Mouse (Mus musculus) Patski (cell line): ENCODE data around the gene Nup188. TPM values are rescaled to one million over a fixed set of nuclear protein-coding genes. Genes with fewer than 3 reads are reported as not detected.
A peak's percentile ranks its signal among the peaks of the same experiment; 100 is the strongest.

Experiments
- ATAC-seq: fragments of 100-300 bp; one replicate; pipeline ENCODE4 v1.8.0; 2021
- CTCF ChIA-PET: fragments of 350-600 bp; sonication (Branson Sonifier 250); formaldehyde crosslinking; loops from one replicate; lab custom pipeline; 2022; ENCODE audit warnings: inconsistent platforms; lab: Charles Lee
- POLR2A ChIA-PET: fragments of 350-600 bp; sonication (Branson Sonifier 250); formaldehyde crosslinking; loops from one replicate; lab custom pipeline; 2022; ENCODE audit warnings: antibody characterized with exemption, inconsistent platforms; lab: Charles Lee
- DNase-seq: peaks from one replicate; pipeline ENCODE4 v3.0.0-alpha.2; 2011; ENCODE audit warnings: low read depth, low spot score
- H3K27me3 ChIP-seq: fragments of 371-371 bp; one replicate; pipeline ENCODE4 v1.5.1; 2021
- CTCF ChIP-seq: fragments of 100-300 bp; IDR thresholded peaks from one replicate; pipeline ENCODE4 v1.5.1; 2021
- in situ Hi-C: fragments of 300-500 bp; cut with MboI; formaldehyde crosslinking; loops from 3 replicates; pipeline ENCODE4 v1.11.1; 2018; ENCODE audit warnings: low pct_unique_long_range_greater_than_20kb, mixed read lengths
- polyA plus RNA-seq: library from polyadenylated mRNA; unstranded; gene quantifications from one replicate; pipeline ENCODE4 v1.2.3, GENCODE M21; 2021

Nup188 gene
- polyA plus RNA-seq, 1 experiment from 2014 or later = 36.7 TPM

GRCm38 (mm10) chr2:30283193-30283592 lies 3.0 kb upstream of the Nup188 start:
- ChIA-PET POLR2A (no interaction called here), CTCF (no interaction called here)
- DNase-seq = no peak
- no peaks in the 10 kb centered on the region for H3K27me3 ChIP-seq
- ATAC-seq = no peak
- in situ Hi-C loops = no loop called here
- TF ChIP-seq CTCF = no peak

DNA sequence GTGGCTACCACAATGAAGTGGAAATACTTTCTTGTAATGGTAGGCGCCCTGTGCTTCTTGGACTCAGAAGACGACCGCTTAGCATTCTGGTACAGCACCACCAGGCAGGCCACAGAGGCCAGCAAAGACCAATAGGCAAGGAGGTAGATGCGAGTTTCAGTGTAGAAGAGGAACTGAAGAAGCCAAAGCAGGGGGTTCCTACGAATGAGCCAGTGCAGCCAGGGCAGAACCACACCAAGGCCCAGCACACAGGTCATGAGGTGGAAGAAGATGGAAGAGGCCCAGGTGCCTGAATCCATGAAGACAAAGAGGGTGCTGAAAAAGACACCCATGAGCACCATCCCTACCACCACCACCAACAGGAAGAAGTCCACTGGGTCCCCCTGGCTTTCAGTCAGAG lies 1.2 kb upstream of the Nup188 start:
- no peak for DNase-seq

GRCm38 (mm10) chr2:30285416-30286181 lies 598 bp upstream of the Nup188 start:
- in situ Hi-C loops = no loop called here
- no peak for TF ChIP-seq CTCF
- ChIA-PET POLR2A (interaction anchor here (1.0 kb wide), 1 partner anchor 19 kb away, joined by 3 read pairs; the partner anchor contains the start of gene Phyhd1), CTCF (no interaction called here)
- ATAC-seq (peak; percentile 15), DNase-seq (no peak)
- no peaks in the 10 kb centered on the region for H3K27me3 ChIP-seq

More for the DNA sequence above, 1.2 kb upstream of the Nup188 start:
- ATAC-seq = no peak
- TF ChIP-seq CTCF = no peak
- H3K27me3 ChIP-seq = no peaks in the 10 kb centered on the region
- CTCF ChIA-PET = no interaction called here
- in situ Hi-C loops = no loop called here
- POLR2A ChIA-PET = no interaction called here

DNA sequence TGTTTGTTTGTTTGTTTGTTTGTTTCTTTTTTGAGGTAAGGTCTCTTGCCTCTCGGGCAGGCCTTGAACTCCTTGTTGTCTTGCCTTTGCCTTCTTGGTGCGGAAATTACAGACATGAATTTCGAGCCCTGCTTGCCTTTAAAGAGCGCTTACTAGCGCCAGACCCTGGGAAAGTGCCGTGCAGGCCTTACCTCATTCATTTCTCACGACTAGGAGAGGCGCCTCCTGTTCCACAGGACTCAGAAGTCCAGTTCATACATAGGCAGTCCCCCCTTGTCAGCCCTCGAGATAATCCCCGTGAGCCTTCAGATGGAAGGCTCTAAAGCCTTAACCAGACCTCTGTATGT lies 803 bp downstream of the Nup188 start:
- in situ Hi-C loops = no loop called here
- DNase-seq = no peak
- H3K27me3 ChIP-seq = no peaks in the 10 kb centered on the region
- ChIA-PET POLR2A (no interaction called here), CTCF (no interaction called here)
- TF ChIP-seq CTCF = no peak
- no peak for ATAC-seq

- TF ChIP-seq CTCF = peak; percentile 60
- in situ Hi-C loops = no loop called here
- ATAC-seq (no peak), DNase-seq (no peak)
- POLR2A ChIA-PET = interaction anchor here (0.6 kb wide), 1 partner anchor 30 kb away, joined by 6 read pairs; no protein-coding TSS in a partner anchor
- no peaks in the 10 kb centered on the region for H3K27me3 ChIP-seq
- CTCF ChIA-PET = no interaction called here
Measured at GRCm38 (mm10) chr2:30299525-30299924, 13.3 kb downstream of the Nup188 start.

- DNase-seq (no peak), ATAC-seq (no peak)
- TF ChIP-seq CTCF = no peak
- in situ Hi-C loops = no loop called here
- ChIA-PET CTCF (no interaction called here), POLR2A (no interaction called here)
- H3K27me3 ChIP-seq = no peaks in the 10 kb centered on the region
Measured at GRCm38 (mm10) chr2:30299966-30300365, 13.8 kb downstream of the Nup188 start.

- TF ChIP-seq CTCF = no peak
- DNase-seq (no peak), ATAC-seq (no peak)
- POLR2A ChIA-PET = no interaction called here
- in situ Hi-C loops = no loop called here
- CTCF ChIA-PET = interaction anchor here (1.9 kb wide), 1 partner anchor 10 kb away, joined by 4 read pairs; no protein-coding TSS in a partner anchor
- no peaks in the 10 kb centered on the region for H3K27me3 ChIP-seq
Measured at GRCm38 (mm10) chr2:30306087-30306486, 19.9 kb downstream of the Nup188 start.

GRCm38 (mm10) chr2:30309351-30309750 lies 23.2 kb downstream of the Nup188 start:
- POLR2A ChIA-PET = no interaction called here
- DNase-seq = no peak
- no peak for TF ChIP-seq CTCF
- CTCF ChIA-PET = interaction anchor here (1.8 kb wide), 1 partner anchor 18 kb away, joined by 4 read pairs; no protein-coding TSS in a partner anchor
- no peaks in the 10 kb centered on the region for H3K27me3 ChIP-seq
- in situ Hi-C loops = no loop called here
- no peak for ATAC-seq

- CTCF ChIA-PET = interaction anchor here (0.7 kb wide), 1 partner anchor 15 kb away, joined by 4 read pairs; no protein-coding TSS in a partner anchor
- H3K27me3 ChIP-seq = no peaks in the 10 kb centered on the region
- DNase-seq = no peak
- no peak for ATAC-seq
- POLR2A ChIA-PET = no interaction called here
- no peak for TF ChIP-seq CTCF
- in situ Hi-C loops = no loop called here
Measured at GRCm38 (mm10) chr2:30311481-30311880, 25.3 kb downstream of the Nup188 start.

- H3K27me3 ChIP-seq = no peaks in the 10 kb centered on the region
- no peak for ATAC-seq
- ChIA-PET CTCF (interaction anchor here (1.4 kb wide), 1 partner anchor 11 kb away, joined by 4 read pairs; no protein-coding TSS in a partner anchor), POLR2A (no interaction called here)
- no peak for DNase-seq
- in situ Hi-C loops = no loop called here
- no peak for TF ChIP-seq CTCF
Measured at GRCm38 (mm10) chr2:30316136-30316535, 29.9 kb downstream of the Nup188 start.

DNA sequence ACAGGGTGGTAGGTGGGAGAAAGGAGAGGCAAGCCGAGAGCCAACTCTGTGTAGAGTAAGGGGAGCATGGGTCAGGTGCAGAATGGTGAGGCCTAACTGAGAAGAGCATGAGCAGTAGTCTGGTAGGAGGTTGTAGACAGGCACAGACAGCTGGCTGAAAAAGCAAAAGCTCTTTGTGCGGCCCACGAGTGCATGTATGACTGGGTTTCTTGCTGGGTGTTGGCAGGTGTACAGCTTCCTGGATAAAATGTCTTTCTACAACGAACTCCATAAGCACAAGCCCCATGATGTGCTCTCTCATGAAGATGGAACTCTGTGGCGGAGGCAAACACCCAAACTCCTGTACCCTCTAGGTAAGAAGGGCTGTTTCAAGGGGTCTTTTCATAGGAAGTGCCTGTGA lies 30.8 kb downstream of the Nup188 start:
- in situ Hi-C loops = no loop called here
- no peak for ATAC-seq
- no peak for DNase-seq
- ChIA-PET POLR2A (no interaction called here), CTCF (no interaction called here)
- no peak for TF ChIP-seq CTCF
- no peaks in the 10 kb centered on the region for H3K27me3 ChIP-seq
